Mouse (Mus musculus) midbrain, postnatal 0 days (tissue): Measurements from ENCODE around the gene Olfr709-ps1. TPM values are rescaled to one million over a fixed set of nuclear protein-coding genes. Genes with fewer than 3 reads are reported as not detected.
"Not testable (repeated sequence)": the region's sequence is repeated elsewhere in the genome, so short reads cannot be mapped to it uniquely, and the experiment has no call there.

Source experiments
- ATAC-seq: fragments of 200-750 bp; cut with Nextera tagmentation; 2 replicates; pipeline ENCODE4 v1.8.0; 2017; ENCODE audit warnings: moderate number of reproducible peaks, mild to moderate bottlenecking, moderate TSS enrichment, moderate library complexity; ENCODE audit not compliant: low FRiP score
- DNase-seq: peaks from one replicate; pipeline ENCODE4 v3.0.0-alpha.2; 2015; ENCODE audit warnings: low spot score
- H3K27ac ChIP-seq: fragments of 300-500 bp; sonication (generic); 2 replicates; pipeline ENCODE4 v1.5.1; 2014; ENCODE audit warnings: low read depth, mild to moderate bottlenecking, low read length, mixed read lengths
- H3K27me3 ChIP-seq: fragments of 300-500 bp; sonication (generic); 2 replicates; pipeline ENCODE4 v1.6.1; 2014; ENCODE audit warnings: low read length, control low read depth, mixed read lengths; ENCODE audit not compliant: insufficient read depth
- H3K36me3 ChIP-seq: fragments of 300-500 bp; sonication (generic); 2 replicates; pipeline ENCODE4 v1.6.1; 2014; ENCODE audit warnings: low read length, control low read depth, mixed read lengths; ENCODE audit not compliant: insufficient read depth
- H3K4me1 ChIP-seq: fragments of 300-500 bp; sonication (generic); 2 replicates; pipeline ENCODE4 v1.6.1; 2014; ENCODE audit warnings: mild to moderate bottlenecking, control low read depth, antibody characterized with exemption, low read length, mixed read lengths; ENCODE audit not compliant: insufficient read depth
- H3K4me2 ChIP-seq: fragments of 300-500 bp; sonication (generic); 2 replicates; pipeline ENCODE4 v1.6.1; 2014; ENCODE audit warnings: low read depth, mild to moderate bottlenecking, low read length, mixed read lengths; ENCODE audit not compliant: poor library complexity, severe bottlenecking
- H3K4me3 ChIP-seq: fragments of 300-500 bp; sonication (generic); 2 replicates; pipeline ENCODE4 v1.5.1; 2014; ENCODE audit warnings: low read depth, mild to moderate bottlenecking, low read length, moderate library complexity
- H3K9ac ChIP-seq: fragments of 300-500 bp; sonication (generic); replicated peaks from 2 replicates; pipeline ENCODE4 v1.6.1; 2014; ENCODE audit warnings: mild to moderate bottlenecking, low read length, moderate library complexity, mixed read lengths; ENCODE audit not compliant: poor library complexity, severe bottlenecking
- H3K9me3 ChIP-seq: fragments of 300-500 bp; sonication (generic); 2 replicates; pipeline ENCODE4 v1.6.1; 2016; ENCODE audit warnings: low read length, control low read depth
- CTCF ChIP-seq: IDR thresholded peaks from 2 replicates; pipeline ENCODE4 v1.5.1; 2016; ENCODE audit warnings: antibody characterized with exemption, mild to moderate bottlenecking
- whole genome bisulfite sequencing: fragments of 180-500 bp; shearing (Covaris S2); extraction: QIAGEN DNeasy Blood & Tissue Kit; methylation state at CpG from one replicate; pipeline ENCODE4 v1.1.7; 2014; 5-methylcytosine and 5-hydroxymethylcytosine counted together
- polyA plus RNA-seq: library from polyadenylated mRNA; unstranded; fragments of >200 nt; fragmentation: Nextera tagmentation; extraction: Ambion mirVana; gene quantifications from 2 replicates; pipeline ENCODE4 v1.2.1, GENCODE M21; 2015
- total RNA-seq: library from RNA; depleted of rRNA; stranded (reverse); fragments of >200 nt; gene quantifications from 2 replicates; pipeline ENCODE4 v1.2.3, GENCODE M21; 2014; rRNA removed

Gene Olfr709-ps1
- not detected in 2 replicates for total RNA-seq
- polyA plus RNA-seq: not detected in 2 replicates

DNA sequence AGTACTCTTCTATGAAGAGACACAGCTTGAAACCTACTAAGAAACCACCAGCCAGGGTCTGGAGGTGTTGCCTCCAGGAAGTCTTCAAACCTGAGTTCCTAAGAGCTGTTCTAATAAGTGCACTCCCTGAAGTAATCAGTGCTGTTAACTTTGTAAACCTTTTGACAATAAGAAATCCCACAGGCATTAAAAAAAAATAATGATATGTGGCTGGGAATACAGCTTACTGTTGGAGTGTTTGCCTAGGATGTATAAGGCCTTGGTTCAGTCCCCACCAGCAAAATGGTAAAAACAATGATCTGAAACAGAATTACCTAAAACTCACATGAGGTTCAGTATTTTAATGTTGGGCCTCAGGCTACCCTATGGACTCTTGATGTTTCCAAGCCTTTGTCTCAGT, at the start of gene Olfr709-ps1:
Gene Olfr709-ps1, minus strand, starts transcription at position 101 of the 400 bp plus-strand sequence.
- Histone ChIP-seq H3K4me2 (no peak within 1 kb of the TSS), H3K27ac (no peak within 1 kb of the TSS), H3K9ac (no peak within 1 kb of the TSS), H3K4me3 (no peak within 1 kb of the TSS), H3K4me1 (no peaks in the 10 kb centered on the region), H3K9me3 (no peaks in the 10 kb centered on the region), H3K27me3 (no peaks in the 10 kb centered on the region), H3K36me3 (no peaks in the 10 kb centered on the region)
- ATAC-seq (no peak), DNase-seq (no peak)
- no peak for TF ChIP-seq CTCF

DNA sequence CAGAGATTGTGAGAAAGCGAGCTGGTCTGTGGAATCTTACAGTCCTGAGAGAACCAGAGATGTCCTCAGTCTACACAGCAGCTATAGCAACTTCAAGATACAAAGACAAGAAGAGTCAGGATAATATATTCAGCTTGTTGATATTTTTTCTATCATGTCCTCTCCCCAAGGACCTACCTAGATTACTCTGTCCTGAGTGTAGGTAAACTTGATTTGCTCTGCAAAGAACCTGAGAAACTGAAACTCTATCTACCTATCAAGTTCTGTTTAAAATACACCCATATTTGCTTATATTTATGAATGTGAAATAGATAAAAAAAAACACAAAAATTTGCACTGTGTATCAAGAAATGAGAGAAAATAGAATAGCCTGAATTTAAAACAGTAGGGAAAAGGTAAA, 43.3 kb upstream of the Olfr709-ps1 start, which contains the start of gene Olfr711:
Gene Olfr711, minus strand, starts transcription at position 101 of the 400 bp plus-strand sequence.
- Histone ChIP-seq H3K4me3 (no peak within 1 kb of the TSS), H3K27me3 (no peaks in the 10 kb centered on the region), H3K36me3 (no peaks in the 10 kb centered on the region), H3K27ac (no peak within 1 kb of the TSS), H3K4me1 (no peaks in the 10 kb centered on the region), H3K9me3 (no peaks in the 10 kb centered on the region), H3K9ac (no peak within 1 kb of the TSS), H3K4me2 (no peak within 1 kb of the TSS)
- ATAC-seq: no peak
- no peak for TF ChIP-seq CTCF
- no peak for DNase-seq
- WGBS: 67% methylated on average over 1 of the region's 1 CpGs

DNA sequence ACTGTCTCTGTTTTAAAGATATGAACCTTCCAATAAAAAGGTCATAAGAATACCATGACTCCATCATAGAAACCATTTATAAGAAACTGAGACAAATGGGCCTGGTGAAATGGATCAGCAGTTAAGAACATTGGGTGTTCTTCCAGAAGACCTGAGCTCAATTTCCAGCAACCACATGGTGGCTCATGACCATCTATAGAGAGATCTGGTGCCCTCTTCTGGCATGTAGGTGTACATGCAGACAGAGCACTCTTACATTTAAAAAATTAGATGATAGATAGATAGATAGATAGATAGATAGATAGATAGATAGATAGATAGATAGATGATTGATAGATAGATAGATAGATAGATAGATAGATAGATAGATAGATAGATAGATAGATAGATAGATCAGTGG, 35.5 kb upstream of the Olfr709-ps1 start:
- TF ChIP-seq CTCF: peak; percentile 21; the same call in 1 of the 2 replicates
- H3K4me3 ChIP-seq, H3K4me2 ChIP-seq, H3K4me1 ChIP-seq, H3K27me3 ChIP-seq, H3K36me3 ChIP-seq, H3K27ac ChIP-seq, H3K9ac ChIP-seq, H3K9me3 ChIP-seq, ATAC-seq, DNase-seq: not testable (repeated sequence)

DNA sequence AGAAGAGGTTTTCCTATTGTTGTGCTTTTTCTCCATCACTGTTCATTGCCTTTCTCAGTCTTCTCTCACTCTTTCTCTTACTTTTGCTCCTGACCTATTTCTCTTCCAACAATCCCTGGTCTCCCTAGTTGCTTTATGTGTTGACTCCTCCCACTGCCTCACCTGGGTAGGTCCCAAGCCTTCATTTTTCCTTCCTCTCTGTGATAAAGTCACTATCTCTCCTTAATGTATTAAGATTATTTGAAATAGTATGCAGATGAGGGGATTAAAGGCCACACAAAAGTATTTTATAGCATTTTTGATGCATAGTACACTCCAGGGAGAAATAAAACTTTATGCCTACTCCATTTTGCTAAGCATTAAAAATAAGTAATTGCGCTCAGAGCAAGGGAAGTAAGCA, 31.8 kb upstream of the Olfr709-ps1 start, which contains the start of gene Olfr6:
Gene Olfr6, minus strand, starts transcription at position 101 of the 400 bp plus-strand sequence.
- H3K36me3 ChIP-seq: no peaks in the 10 kb centered on the region
- no peaks in the 10 kb centered on the region for H3K27me3 ChIP-seq
- H3K4me2 ChIP-seq: no peak within 1 kb of the TSS
- no peak within 1 kb of the TSS for H3K27ac ChIP-seq
- no peak within 1 kb of the TSS for H3K9ac ChIP-seq
- ATAC-seq: no peak
- no peak for TF ChIP-seq CTCF
- H3K9me3 ChIP-seq: no peaks in the 10 kb centered on the region
- H3K4me1 ChIP-seq: no peaks in the 10 kb centered on the region
- whole genome bisulfite sequencing: 87% methylated on average over 1 of the region's 1 CpGs
- no peak for DNase-seq
- no peak within 1 kb of the TSS for H3K4me3 ChIP-seq

DNA sequence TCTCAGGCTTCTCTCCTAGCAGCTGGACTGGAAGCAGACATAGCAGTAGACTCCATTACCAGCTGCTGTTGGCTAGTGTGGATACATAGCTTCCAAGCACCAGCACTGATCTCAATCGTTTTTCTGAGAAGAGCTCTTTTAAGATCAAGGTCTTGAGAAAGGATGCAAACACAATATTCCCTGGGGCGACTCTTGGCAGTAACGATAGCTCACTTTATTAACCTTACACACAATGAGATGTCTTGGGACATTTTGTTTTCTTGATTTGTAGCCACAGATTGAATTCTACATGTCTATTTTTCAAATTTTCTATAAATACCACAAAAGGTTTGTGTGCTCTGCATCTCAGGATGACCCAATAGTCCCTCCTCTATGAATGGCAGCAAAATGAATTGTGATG, 16.2 kb upstream of the Olfr709-ps1 start, which contains the start of gene Olfr710:
Gene Olfr710, minus strand, starts transcription at position 101 of the 400 bp plus-strand sequence.
- DNase-seq: no peak
- Histone ChIP-seq H3K36me3 (no peaks in the 10 kb centered on the region), H3K27ac (no peak within 1 kb of the TSS), H3K4me1 (no peaks in the 10 kb centered on the region), H3K4me2 (no peak within 1 kb of the TSS), H3K9ac (no peak within 1 kb of the TSS), H3K9me3 (no peaks in the 10 kb centered on the region), H3K4me3 (no peak within 1 kb of the TSS), H3K27me3 (no peaks in the 10 kb centered on the region)
- TF ChIP-seq CTCF: no peak
- WGBS: 76% methylated on average over 3 of the region's 3 CpGs
- no peak for ATAC-seq

DNA sequence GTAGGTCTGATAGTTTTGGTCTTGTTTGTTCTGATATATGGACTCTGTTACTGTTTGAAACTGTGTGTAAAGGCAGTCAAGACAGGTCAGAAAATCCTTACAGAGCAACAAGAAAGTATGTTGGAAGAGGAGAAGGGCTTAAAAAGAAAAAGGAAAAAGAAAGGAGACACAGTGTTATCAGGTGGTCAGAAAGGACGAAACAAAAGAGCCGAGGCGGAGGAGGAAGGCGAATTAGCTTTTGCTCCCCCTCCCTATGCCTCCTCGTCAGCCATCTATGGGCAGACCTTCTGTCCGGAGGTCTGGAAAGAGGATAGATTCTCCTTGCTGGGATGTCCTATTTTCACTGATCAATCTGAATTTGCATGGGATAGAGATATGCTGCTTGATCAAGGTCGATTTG, 11.1 kb downstream of the Olfr709-ps1 start:
- not testable (repeated sequence) for H3K4me1 ChIP-seq, H3K27me3 ChIP-seq, H3K4me2 ChIP-seq, H3K36me3 ChIP-seq, H3K27ac ChIP-seq, ATAC-seq, H3K9me3 ChIP-seq, DNase-seq, H3K4me3 ChIP-seq, H3K9ac ChIP-seq
- 91% methylated on average over 6 of the region's 7 CpGs for WGBS
